Mouse (Mus musculus) hindbrain, embryonic 16.5 days (tissue): ENCODE measurements around the gene Abcg1. TPM values are rescaled to one million over a fixed set of nuclear protein-coding genes. Genes with fewer than 3 reads are reported as not detected.

Source experiments
- ATAC-seq: fragments of 200-750 bp; cut with Nextera tagmentation; 2 replicates; pipeline ENCODE4 v1.8.0; 2017; ENCODE audit warnings: moderate TSS enrichment, moderate library complexity
- H3K27ac ChIP-seq: fragments of 300-500 bp; sonication (generic); 2 replicates; pipeline ENCODE4 v1.5.1; 2014; ENCODE audit warnings: low read depth, mild to moderate bottlenecking, control low read depth, low read length, moderate library complexity
- H3K27me3 ChIP-seq: fragments of 300-500 bp; sonication (generic); replicated peaks from 2 replicates; pipeline ENCODE4 v1.6.1; 2014; ENCODE audit warnings: low read length; ENCODE audit not compliant: control insufficient read depth, insufficient read depth
- H3K36me3 ChIP-seq: fragments of 300-500 bp; sonication (generic); 2 replicates; pipeline ENCODE4 v1.6.1; 2014; ENCODE audit warnings: mild to moderate bottlenecking, low read length, moderate library complexity, mixed read lengths; ENCODE audit not compliant: control insufficient read depth, insufficient read depth
- H3K4me1 ChIP-seq: fragments of 300-500 bp; sonication (generic); 2 replicates; pipeline ENCODE4 v1.6.1; 2014; ENCODE audit warnings: low read depth, low read length; ENCODE audit not compliant: control insufficient read depth, insufficient read depth
- H3K4me2 ChIP-seq: fragments of 300-500 bp; sonication (generic); 2 replicates; pipeline ENCODE4 v1.6.1; 2014; ENCODE audit warnings: mild to moderate bottlenecking, low read length, control low read depth, moderate library complexity
- H3K4me3 ChIP-seq: fragments of 300-500 bp; sonication (generic); 2 replicates; pipeline ENCODE4 v1.5.1; 2014; ENCODE audit warnings: mild to moderate bottlenecking, low read length, control low read depth, moderate library complexity
- H3K9ac ChIP-seq: fragments of 300-500 bp; sonication (generic); 2 replicates; pipeline ENCODE4 v1.6.1; 2014; ENCODE audit warnings: low read depth, mild to moderate bottlenecking, control low read depth, low read length, moderate library complexity
- H3K9me3 ChIP-seq: fragments of 300-500 bp; sonication (generic); 2 replicates; pipeline ENCODE4 v1.6.1; 2014; ENCODE audit warnings: mild to moderate bottlenecking, low read length, moderate library complexity; ENCODE audit not compliant: control insufficient read depth
- whole genome bisulfite sequencing: fragments of 180-500 bp; shearing (Covaris S2); extraction: QIAGEN DNeasy Blood & Tissue Kit; methylation state at CpG from one replicate; pipeline ENCODE4 v1.1.7; 2014; 5-methylcytosine and 5-hydroxymethylcytosine counted together
- polyA plus RNA-seq: library from polyadenylated mRNA; unstranded; fragments of >200 nt; fragmentation: Nextera tagmentation; extraction: Ambion mirVana; gene quantifications from 2 replicates; pipeline ENCODE4 v1.2.1, GENCODE M21; 2015

The Abcg1 gene
- 20.2 and 20.9 TPM in 2 replicates for polyA plus RNA-seq

- 2% methylated on average over 43 of the region's 49 CpGs for WGBS
- Histone ChIP-seq H3K9ac (peak within 1 kb of the TSS; percentile 83), H3K4me3 (peak within 1 kb of the TSS; percentile 89), H3K27me3 (no peaks in the 10 kb centered on the region), H3K36me3 (no peaks in the 10 kb centered on the region), H3K4me2 (peak within 1 kb of the TSS; percentile 90), H3K27ac (peak within 1 kb of the TSS; percentile 84), H3K4me1 (peaks cover 20% of the 10 kb centered on the region), H3K9me3 (peaks cover 7% of the 10 kb centered on the region; the same call in 1 of the 2 replicates)
- peak; percentile 87 for ATAC-seq
Observed at GRCm38 (mm10) chr17:31057151-31057890, at the start of gene Abcg1. Abcg1 (plus strand) TSS chr17:31057675.

GRCm38 (mm10) chr17:31008416-31008815 lies 49.1 kb upstream of the Abcg1 start:
- 88% methylated on average over 8 of the region's 8 CpGs for WGBS
- no peak for ATAC-seq

GRCm38 (mm10) chr17:31011551-31012394 lies 45.7 kb upstream of the Abcg1 start:
- no peak overlapping the region for H3K4me2 ChIP-seq
- H3K9me3 ChIP-seq: no peaks in the 10 kb centered on the region
- H3K27me3 ChIP-seq: no peaks in the 10 kb centered on the region
- WGBS: 41% methylated on average over 9 of the region's 9 CpGs
- H3K4me3 ChIP-seq: no peak overlapping the region
- H3K36me3 ChIP-seq: no peaks in the 10 kb centered on the region
- no peak overlapping the region for H3K9ac ChIP-seq
- ATAC-seq: peak; percentile 54; the same call in 1 of the 2 replicates
- no peaks in the 10 kb centered on the region for H3K4me1 ChIP-seq
- no peak overlapping the region for H3K27ac ChIP-seq

More at GRCm38 (mm10) chr17:31008416-31008815, 49.1 kb upstream of the Abcg1 start:
- Histone ChIP-seq H3K27me3 (no peaks in the 10 kb centered on the region), H3K36me3 (no peaks in the 10 kb centered on the region), H3K4me2 (no peak overlapping the region), H3K9me3 (no peaks in the 10 kb centered on the region), H3K4me3 (no peak overlapping the region), H3K9ac (no peak overlapping the region), H3K4me1 (no peaks in the 10 kb centered on the region), H3K27ac (no peak overlapping the region)

GRCm38 (mm10) chr17:31018267-31018666 lies 39.2 kb upstream of the Abcg1 start:
- H3K27me3 ChIP-seq: no peaks in the 10 kb centered on the region

GRCm38 (mm10) chr17:31019505-31019904 lies 38.0 kb upstream of the Abcg1 start:
- no peak for ATAC-seq
- Histone ChIP-seq H3K4me2 (no peak overlapping the region), H3K27me3 (no peaks in the 10 kb centered on the region), H3K4me3 (no peak overlapping the region), H3K4me1 (no peaks in the 10 kb centered on the region), H3K36me3 (no peaks in the 10 kb centered on the region), H3K9me3 (no peaks in the 10 kb centered on the region; the same call in 1 of the 2 replicates), H3K9ac (no peak overlapping the region), H3K27ac (no peak overlapping the region)
- WGBS: 8% methylated on average over 2 of the region's 2 CpGs

More at GRCm38 (mm10) chr17:31018267-31018666, 39.2 kb upstream of the Abcg1 start:
- WGBS: 67% methylated on average over 4 of the region's 4 CpGs
- Histone ChIP-seq H3K4me3 (no peak overlapping the region), H3K4me1 (no peaks in the 10 kb centered on the region), H3K27ac (no peak overlapping the region), H3K4me2 (no peak overlapping the region), H3K9me3 (no peaks in the 10 kb centered on the region; the same call in 1 of the 2 replicates), H3K36me3 (no peaks in the 10 kb centered on the region), H3K9ac (no peak overlapping the region)
- ATAC-seq: no peak

DNA sequence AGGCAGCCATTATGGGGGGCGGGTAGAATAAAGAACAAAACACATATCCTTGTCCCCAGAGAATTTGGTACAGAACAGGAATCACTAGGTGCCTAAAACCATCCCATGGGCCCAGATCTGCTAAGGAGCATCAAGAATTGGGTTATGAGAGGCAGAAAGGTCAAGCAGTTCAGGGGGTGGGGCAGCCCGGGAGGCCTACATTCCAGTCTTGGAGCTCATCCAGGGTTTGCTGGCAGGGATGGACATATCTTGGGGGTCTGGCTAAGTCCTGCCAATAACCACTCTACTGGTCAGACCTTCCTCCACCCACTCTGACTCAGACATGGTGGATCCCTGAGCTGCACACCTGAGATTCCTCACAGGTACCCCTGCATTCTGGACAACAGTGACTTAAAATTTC lies 37.4 kb upstream of the Abcg1 start:
- Histone ChIP-seq H3K4me2 (no peak overlapping the region), H3K9me3 (no peaks in the 10 kb centered on the region; the same call in 1 of the 2 replicates), H3K27me3 (no peaks in the 10 kb centered on the region), H3K4me1 (no peaks in the 10 kb centered on the region), H3K36me3 (no peaks in the 10 kb centered on the region), H3K4me3 (no peak overlapping the region), H3K27ac (no peak overlapping the region), H3K9ac (no peak overlapping the region)
- no peak for ATAC-seq
- 71% methylated on average over 2 of the region's 2 CpGs for WGBS

DNA sequence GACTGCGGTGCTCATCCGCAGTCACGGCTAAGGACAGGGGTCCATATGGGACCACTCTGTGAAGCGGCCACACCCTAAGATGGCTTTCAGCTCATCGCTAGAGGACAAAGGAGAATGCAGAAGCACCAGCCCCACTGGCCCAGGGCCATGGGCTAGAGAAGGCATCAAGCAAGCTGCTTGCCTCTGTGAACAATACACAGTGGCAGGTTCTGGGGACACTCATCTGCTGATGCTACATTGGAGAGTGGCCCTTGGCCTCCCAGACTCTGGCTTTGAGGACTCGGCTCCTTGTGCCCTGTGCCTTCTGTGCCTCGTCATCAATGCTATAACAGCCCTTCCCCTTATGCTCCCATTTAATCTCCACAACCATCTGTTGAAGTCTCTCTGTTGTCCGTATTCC lies 36.2 kb upstream of the Abcg1 start:
- Histone ChIP-seq H3K27ac (no peak overlapping the region), H3K9me3 (no peaks in the 10 kb centered on the region; the same call in 1 of the 2 replicates), H3K27me3 (no peaks in the 10 kb centered on the region), H3K4me2 (no peak overlapping the region), H3K9ac (no peak overlapping the region), H3K4me1 (no peaks in the 10 kb centered on the region), H3K4me3 (no peak overlapping the region), H3K36me3 (no peaks in the 10 kb centered on the region)
- ATAC-seq: no peak
- 80% methylated on average over 8 of the region's 8 CpGs for WGBS

GRCm38 (mm10) chr17:31024125-31024781 lies 33.2 kb upstream of the Abcg1 start:
- no peak overlapping the region for H3K4me2 ChIP-seq
- no peaks in the 10 kb centered on the region for H3K4me1 ChIP-seq
- H3K27ac ChIP-seq: no peak overlapping the region
- no peaks in the 10 kb centered on the region; the same call in 1 of the 2 replicates for H3K9me3 ChIP-seq
- H3K27me3 ChIP-seq: no peaks in the 10 kb centered on the region
- no peaks in the 10 kb centered on the region for H3K36me3 ChIP-seq
- 65% methylated on average over 7 of the region's 7 CpGs for WGBS
- ATAC-seq: no peak
- no peak overlapping the region for H3K4me3 ChIP-seq
- H3K9ac ChIP-seq: no peak overlapping the region

GRCm38 (mm10) chr17:31024782-31025125 lies 32.7 kb upstream of the Abcg1 start:
- Histone ChIP-seq H3K4me2 (no peak overlapping the region), H3K4me1 (no peaks in the 10 kb centered on the region), H3K27ac (no peak overlapping the region), H3K9me3 (no peaks in the 10 kb centered on the region; the same call in 1 of the 2 replicates), H3K36me3 (no peaks in the 10 kb centered on the region), H3K4me3 (no peak overlapping the region), H3K27me3 (no peaks in the 10 kb centered on the region), H3K9ac (no peak overlapping the region)
- 65% methylated on average over 5 of the region's 5 CpGs for WGBS
- ATAC-seq: no peak
